Mouse (Mus musculus): Measurements from ENCODE around the gene Coa3.

Coa3 gene

DNA sequence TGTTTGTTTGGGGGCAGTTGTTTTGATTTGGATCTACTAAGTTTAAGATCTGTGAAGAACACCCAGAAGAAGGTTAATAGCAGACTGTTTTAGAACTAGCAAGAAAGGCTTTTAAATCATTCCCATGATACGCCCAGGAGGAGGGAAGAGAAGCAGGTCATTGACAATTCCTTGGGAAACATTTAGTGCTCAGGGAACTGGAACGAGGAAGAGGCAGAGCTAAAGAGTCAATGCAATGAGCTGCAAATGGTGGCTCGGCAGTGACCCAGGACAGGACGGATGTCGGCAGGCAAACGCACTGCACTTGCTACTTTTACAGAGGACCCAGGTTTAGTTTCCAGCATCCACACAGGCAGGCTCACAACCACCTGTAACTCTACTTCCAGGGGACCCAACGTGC, 1.9 kb upstream of the Coa3 start:
- no peak for DNase-seq

DNA sequence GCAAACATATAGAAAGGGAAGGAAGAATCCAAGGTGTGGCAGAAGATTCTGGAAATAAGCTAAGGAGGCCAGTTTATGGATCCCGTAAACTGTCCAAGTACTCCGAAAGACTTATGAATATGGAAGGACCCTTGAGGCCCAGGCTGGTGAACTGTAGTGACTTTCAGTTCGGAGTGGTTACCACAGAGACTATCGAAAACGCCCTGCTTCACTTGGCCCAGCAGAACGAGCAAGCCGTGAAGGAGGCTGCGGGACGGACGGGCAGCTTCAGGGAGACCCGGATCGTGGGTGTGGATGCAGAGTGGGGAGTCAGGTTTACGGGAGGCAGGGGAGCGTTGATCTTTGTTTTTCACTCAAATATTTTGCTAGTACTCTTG, 267 bp upstream of the Coa3 start:
- DNase-seq: no peak

DNA sequence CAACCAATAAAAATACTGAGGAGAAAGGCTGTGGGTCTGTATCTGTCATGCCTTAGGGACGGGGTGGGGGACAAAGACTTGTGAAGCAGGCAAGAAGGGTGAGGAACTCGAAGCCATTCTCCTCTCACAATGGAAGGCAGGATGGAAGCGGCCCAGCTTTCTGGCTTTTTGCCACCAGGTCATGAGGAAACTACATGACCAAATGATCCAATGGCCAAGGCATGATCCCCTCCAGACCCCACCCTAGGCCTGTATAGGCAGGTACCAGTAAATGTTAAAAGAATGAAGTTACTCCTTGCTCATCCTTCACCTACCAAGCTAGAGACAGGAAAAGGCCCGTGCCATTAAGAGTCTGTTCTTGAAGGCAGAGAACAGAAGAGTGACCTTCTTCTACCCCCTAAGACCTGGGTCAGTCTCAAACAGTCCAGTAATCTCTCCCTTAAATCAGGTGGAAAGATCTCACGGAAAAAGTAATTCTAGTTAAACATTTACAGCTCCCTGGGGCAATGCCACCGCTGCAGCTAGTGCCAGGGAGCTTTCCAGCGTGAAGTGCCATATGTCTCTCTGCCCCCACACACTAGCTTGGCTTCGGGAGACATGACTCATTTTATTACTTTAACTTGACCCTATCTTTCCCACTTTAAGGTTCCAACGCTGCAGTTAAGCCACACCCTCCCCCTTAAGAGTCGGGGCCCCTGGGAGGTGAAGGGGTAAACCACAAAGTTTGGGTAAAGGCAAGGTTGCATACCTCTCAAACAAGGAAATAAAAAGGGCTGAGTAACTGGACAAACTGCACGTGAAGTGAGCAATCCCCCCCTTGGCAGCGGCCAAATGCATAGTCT, 1.3 kb downstream of the Coa3 start:
- peak; percentile 65 for DNase-seq

DNA sequence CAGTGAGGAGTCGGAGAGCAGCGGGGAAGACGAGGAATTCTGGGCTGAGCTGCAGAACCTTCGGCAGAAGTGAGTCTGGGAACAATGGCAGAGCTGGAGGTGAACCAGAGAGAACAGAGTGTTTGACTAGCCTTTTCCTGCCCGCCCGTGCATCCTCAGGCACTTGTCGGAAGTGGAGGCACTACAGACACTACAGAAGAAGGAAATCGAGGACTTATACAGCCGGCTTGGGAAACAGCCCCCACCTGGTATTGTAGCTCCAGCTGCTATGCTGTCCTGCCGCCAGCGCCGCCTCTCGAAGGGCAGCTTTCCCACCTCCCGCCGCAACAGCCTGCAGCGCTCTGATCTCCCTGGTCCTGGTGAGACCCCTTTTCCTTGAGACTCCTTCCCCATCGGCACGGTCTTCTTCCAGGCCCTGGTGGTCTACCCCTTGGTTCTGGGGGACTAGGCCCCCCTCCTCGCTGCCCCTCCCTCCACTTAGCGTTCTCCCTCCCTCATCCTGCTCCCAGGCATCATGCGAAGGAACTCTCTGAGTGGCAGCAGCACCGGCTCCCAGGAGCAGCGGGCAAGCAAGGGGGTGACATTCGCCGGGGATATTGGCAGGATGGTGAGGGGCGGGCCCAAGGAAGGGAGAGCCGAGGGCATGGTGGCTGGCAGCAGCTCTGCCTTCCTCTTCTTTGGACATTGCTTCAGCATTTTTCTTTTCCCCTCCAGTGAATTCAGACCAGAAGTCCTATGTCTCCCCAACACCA, 2.4 kb downstream of the Coa3 start:
- no peak for DNase-seq

DNA sequence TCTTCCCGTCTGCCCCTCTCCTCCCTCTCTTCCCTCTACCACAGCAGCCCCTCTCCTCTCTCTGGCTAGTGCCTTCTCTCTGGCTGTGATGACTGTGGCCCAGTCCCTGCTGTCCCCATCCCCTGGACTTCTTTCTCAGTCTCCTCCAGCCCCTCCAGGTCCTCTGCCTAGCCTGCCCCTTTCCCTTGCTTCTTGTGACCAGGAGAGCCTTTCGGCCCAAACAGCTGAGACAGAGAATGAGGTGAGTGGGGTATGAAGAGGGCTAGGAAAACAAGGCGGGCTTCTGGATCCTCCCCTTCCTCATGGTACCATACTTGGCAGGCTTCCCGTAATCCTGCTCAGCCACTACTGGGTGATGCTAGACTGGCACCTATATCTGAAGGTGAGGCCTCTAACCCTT, 3.6 kb downstream of the Coa3 start:
- no peak for DNase-seq

DNA sequence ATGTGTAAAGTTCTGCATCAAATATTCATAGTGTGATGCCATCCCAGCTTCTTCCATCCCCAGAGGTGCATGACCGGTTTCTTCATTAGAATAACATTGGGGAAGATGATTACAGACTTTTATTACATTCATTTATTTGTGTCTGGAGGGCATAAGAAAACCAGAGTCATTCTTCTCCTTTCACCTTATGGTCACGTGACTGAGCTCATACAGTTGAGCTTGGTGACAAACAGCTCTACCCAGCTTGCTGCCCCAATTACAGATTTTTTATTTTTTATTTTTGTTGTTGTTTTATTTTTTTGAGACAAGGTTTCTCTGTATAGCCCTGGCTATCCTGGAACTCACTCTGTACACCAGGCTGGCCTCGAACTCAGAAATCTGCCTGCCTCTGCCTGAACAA, 6.5 kb downstream of the Coa3 start:
- no peak for DNase-seq

DNA sequence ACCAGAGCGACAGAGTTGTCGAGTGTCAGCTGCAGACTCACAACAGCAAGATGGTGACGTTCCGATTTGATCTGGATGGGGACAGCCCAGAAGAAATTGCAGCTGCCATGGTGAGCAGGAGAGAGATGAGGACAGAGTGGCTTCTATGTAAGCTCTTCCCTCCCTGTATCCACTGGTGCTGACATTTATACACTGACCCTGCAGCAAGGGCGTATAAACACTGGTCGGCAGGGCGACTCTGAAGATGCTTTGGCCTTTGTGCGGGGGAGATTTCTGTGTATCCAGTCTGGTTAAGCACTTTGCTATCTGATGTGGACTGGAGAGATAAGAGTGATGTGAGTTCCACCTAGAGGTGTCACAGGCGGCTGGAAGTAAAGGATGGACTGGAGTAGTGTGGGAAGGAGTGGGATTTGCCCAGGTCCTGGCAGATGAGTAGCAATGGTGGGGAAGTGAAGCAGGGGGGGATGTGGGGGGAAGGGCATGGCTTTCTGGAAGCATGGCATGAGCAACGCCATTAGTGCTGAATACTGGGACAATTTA, 9.3 kb downstream of the Coa3 start:
- DNase-seq: no peak

DNA sequence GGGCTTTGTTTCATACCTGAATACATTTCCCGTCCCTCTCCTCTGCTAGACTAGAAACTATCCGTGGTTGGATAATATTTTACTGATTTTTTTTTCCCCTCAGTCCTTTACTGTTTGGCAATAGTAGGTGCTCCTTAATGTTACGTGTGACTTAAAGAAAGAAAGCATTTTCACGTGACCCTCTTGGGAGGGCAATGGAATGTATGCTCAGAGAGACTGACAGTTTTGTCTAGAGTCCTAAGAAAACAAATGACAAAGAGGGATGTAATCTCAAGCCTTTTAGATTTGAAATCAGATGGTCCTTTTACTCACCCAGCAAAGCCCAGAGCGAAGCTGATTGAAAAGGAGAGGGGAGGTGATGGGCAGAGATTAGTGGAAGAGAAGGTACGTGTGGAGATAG, 13.0 kb downstream of the Coa3 start:
- no peak for DNase-seq

DNA sequence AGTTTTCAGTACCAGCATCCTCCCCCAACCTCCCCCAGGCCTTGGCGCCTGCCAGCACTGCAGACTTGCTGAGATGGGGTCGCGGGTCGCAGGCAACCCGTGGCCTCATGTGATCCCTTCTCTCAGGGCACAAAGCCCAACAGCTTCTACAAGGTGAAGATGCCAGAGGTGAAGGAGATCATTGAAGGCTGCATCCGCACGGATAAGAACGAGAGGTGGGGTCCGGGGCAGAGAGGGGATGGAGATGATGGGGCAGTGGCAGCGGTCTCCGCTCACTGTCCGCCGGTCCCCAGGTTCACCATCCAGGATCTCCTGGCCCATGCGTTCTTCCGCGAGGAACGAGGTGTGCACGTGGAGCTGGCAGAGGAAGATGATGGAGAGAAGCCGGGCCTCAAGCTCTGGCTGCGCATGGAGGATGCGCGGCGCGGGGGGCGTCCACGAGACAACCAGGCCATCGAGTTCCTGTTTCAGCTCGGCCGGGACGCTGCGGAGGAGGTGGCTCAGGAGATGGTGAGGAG, 13.9 kb downstream of the Coa3 start:
- DNase-seq: no peak

DNA sequence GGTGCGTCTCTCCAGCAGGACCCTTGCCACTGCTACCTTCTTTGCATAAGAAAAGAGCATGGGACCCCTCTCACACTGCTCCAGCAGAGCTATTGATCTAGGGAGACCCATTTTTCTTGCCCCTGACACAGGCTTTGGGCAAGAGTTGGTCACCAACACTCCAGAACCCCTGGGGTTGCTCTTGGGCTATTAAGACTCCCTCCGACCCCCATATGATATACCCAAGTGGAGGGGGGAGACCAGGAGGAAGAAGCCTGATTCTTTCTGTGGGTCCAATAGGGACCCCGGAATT, 15.0 kb downstream of the Coa3 start:
- DNase-seq: no peak

DNA sequence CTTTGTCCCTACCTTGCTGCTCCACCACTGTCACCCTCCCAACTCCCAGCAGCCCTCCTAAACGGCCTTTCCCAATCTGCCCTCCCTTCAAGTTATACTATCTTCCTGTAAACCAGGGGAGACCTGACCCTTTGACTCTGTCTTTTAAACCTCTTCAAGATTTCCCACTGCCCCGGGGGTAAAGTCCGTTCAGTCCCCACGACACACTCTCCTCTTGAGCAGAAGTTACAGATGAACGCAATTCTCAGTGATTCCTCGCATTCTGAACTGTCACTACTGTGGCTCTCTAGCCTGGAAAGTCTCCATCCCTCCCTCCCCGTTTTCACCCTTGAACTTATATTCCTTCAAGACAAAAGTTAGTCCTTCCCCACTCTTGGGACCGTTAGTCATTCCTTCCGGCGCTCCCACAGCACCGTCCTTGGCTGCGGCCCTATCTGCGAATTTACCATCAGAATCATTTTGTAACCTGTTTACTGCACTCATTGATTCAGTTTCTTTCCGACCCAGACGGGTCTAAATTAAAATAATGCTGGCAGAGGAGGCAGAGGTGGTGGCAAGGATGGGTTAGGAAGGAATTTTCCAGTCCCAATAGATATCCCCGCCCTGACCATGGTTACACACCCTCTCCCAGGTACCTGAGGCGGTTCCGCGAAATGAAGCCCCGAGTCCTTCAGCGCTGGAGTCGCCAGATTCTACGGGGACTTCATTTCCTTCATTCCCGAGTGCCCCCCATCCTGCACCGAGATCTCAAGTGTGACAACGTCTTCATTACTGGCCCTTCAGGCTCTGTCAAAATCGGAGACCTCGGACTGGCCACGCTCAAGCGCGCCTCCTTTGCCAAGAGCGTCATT, 15.6 kb downstream of the Coa3 start:
- no peak for DNase-seq

DNA sequence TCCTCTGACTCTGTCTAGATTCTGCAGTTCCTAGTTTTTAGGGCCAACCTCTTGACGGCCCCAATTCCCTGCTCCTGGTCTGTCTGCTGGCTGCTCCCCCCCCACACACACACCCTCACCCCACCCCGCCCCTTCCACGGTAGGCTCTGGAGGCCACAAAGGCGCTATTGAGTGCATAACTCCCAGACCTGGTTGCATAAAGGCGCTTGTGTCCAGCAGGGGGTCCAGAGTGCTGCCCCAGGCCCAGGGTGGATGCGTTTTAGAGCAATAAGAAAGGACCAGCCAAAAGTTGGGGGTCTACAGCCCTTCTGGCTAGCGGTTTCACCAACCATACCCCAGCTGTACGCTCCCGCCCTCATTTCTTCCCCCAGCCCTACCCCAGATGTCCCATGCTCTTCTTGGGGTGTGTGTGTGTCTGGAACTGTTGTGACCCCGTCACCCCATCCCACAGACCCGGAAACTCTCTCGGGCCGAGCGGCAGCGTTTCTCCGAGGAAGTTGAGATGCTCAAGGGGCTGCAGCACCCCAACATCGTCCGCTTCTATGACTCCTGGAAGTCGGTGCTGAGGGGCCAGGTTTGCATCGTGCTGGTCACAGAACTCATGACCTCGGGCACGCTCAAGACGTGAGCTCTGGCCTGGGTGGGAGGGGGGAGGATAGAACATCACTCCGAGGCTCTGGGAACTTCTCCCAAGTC, 16.5 kb downstream of the Coa3 start:
- DNase-seq: no peak

DNA sequence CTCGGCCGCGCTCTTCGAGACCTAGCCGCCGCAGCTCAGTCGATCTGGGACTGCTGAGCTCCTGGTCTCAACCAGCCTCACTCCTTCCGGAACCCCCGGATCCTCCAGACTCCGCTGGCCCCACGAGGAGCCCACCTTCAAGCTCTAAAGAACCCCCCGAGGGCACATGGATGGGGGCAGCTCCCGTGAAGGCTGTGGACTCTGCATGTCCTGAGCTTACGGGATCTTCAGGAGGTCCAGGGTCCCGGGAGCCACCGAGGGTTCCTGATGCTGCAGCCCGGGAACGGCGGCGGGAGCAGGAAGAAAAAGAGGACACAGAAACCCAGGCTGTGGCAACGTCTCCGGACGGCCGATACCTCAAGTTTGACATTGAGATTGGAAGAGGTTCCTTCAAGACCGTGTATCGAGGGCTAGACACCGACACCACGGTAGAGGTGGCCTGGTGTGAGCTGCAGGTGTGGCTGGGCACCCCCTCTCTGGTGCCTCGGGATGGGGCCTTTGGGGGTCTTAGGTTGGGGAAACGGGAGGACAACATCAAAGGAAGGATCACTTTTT, 18.0 kb downstream of the Coa3 start:
- no peak for DNase-seq

DNA sequence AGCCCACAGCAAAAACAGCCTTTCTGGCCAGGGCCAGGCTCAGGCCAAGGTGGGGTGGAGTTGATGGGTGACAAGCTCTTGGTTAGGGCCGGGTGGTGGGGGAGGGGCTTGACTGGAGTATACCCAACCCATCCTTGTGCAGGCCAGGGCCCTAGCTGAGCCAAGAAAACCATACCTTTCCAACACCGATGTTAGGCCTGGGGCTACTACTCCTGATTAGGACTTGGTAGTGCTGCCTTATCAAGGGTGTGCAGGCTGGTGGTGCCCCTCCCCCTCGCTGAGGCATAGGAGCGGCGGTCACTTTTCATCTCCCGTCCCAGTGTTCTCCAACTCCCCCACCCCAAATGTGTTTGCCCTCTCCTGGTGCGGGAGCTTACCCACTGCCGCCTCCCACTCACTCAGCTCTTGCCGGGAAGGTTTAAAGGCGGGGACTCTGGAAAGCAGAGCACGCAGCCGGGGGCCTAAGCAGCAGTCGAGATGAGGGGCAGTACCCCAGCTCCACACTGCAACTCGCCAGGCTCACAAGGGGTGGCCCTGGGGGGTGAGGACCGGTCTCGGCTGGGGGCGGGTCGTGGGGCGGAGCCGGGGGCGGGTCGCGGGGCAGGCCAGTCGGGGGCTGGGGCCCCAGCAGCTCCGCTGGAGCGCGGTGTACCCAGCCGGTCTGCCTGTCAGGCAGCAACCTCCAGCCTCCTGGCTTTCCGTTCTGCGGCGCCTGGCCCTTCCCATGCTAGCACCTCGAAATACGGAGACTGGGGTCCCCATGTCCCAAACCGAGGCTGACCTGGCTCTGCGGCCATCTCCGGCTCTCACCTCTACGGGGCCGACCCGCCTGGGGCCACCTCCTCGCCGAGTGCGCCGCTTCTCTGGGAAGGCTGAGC, 18.7 kb downstream of the Coa3 start, which contains the start of gene Wnk4:
Gene Wnk4, plus strand, starts transcription at position 620 of the 878 bp plus-strand sequence.
- peak; percentile 58 for DNase-seq

DNA sequence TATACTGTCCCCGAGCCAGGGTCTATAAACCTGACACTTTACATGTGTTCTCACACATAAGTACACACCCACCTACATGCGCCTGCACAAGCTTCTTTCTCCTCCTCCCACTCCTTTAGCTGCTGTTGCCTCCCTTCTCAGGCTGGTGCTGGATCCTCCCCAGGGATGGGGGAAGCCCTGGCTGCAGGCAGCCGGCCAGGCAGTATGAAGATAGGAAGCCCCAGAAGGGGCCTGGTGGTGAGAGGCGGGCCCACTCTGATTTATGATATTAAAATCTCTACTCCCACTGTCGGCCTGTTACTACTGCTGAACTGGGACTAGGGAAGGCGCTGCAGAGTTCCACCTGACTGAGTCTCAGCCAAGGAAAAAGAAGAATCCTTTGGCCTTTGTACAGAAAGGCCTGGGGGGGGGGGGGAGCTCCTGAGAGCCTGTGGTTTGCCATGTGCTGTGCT, 19.6 kb downstream of the Coa3 start:
- no peak for DNase-seq

DNA sequence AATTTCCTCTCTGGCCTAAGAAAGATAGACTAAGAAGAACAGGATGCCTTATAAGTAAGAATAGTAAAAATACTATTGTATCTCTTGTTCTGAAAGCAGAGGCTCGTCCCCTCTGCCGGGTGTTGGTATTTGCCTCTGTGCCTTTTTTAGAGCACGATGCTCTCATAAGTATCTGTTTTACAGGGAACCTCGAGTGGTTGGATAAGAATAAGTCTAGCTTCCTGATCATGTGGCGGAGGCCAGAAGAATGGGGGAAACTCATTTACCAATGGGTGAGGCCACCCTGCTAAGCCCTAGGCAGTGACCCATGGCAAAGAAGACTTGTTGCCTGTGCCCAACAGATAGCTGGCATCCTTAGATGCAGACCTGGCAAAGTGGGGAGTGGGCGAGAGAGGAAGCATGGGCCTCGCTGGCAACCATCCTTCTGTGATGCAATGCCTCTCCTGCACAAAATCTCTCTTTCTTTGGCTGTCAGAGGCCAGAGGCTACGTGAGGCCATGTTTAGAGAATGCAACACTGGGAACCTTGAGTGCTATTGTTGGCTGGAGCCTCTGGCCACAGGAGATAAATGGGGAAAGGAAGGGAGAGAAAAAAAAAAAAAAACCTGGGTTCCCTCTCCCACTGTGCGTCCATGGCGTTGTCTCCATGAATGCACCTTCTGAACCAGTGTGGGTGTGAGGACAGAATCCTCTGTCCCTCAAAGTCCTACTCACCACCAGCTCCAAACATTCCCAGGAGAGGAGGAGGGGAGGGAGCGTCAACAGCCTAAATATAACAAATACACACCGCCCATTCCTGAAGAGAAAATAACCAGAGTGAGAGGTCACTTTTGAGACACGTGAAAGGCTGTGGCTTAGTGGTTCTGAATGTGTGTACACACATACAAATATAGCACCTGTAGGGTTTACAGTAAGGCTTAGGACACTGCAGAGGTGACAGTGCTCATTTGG, 22.8 kb downstream of the Coa3 start:
- no peak for DNase-seq

DNA sequence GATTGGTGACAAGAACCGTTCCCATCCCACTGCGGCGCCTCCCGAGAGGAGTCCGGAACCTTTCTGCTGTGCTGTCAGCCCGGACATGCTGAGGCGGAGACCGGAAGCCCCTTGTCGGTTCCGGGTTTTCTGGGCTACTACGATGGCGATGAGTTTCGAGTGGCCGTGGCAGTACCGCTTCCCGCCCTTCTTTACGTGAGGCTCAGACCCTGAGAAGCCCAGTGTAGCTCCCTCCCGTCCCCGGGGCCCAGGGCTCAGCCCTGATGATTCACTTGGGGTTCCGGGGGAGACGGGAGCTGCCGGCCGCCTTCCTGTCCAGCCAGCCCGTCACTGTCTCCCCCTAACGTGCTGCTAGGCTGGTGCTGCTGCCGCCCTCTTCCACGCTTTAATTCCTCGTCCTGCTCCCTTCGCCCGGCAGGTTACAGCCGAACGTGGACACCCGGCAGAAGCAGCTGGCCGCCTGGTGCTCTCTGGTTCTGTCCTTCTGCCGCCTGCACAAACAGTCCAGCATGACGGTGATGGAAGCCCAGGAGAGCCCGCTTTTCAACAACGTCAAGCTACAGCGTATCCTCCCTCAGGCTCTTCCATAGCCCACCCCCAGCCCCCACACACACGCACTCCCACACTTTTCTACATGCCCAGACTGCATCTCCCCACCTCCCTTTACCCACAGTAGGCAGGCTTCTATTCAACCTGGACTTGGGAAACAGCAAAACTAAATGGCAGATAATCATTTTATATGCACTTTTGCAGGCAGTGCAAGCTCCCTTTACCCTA, 25.1 kb downstream of the Coa3 start, which contains the start of gene Vps25:
Gene Vps25, plus strand, starts transcription at position 95 of the 777 bp plus-strand sequence.
- peak; percentile 91 for DNase-seq

DNA sequence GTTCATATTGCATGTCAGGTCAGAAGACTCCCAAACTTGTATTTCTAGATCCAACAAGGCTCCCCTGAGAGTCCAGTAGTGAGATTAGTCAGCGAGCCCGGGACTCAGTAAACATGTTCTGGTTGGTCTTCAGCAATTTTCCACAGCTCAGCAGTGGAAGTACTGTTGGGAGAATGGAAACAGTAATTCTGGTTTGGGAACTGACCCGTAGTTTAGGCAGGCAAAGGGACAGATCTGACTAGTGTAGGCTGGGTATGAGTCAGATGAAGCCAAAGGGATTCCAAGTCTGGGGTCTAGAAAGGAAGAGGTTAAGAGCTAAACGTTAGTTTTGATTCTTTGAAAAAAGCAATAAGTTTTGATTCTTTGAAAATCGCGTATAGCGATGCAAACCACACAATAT, 26.0 kb downstream of the Coa3 start:
- DNase-seq: no peak

DNA sequence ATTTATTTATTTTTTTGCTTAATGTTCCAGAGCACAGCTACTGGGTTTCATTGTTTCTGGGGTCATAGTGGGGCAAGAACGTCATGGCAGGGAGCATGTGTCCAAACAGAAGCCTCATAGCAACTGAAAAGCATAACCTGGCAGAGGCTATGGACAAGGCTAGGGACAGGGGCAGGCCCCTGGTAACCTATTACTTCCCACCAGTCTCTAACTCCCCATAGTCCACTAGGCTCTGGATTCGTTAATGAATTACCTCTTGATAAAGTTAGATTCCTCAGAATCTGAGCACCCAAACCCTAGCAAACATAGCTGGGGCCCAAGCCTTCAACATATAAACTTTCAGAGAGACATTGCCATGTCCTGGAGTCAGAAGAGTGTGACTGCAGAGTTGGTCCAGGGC, 27.9 kb downstream of the Coa3 start:
- DNase-seq: no peak

Data from lung, postnatal 36 days (tissue).